Mouse (Mus musculus) gastrocnemius, postnatal 4 days (tissue): ENCODE measurements at regions not wholly inside any gene's neighbourhood (a gene's known extent, or its start where the extent isn't known, plus 50 kb on each side); places are given as distances from the start of the nearest gene placed in this dataset.

Experiments
- DNase-seq, 2 experiments: peaks; one replicate each; pipeline ENCODE4 v3.0.0; 2021 to 2022; ENCODE audit warnings: low spot score in 2 of 2, mixed read lengths in 2 of 2

- no peak for DNase-seq
These were observed 168.2 kb downstream of the Adra2a start for GRCm38 (mm10) chr19:54212169-54212568.

GRCm38 (mm10) chr19:54244176-54244575 is 200.2 kb downstream of the Adra2a start:
- DNase-seq = no peak

GRCm38 (mm10) chr19:54248256-54248936 is 204.4 kb downstream of the Adra2a start:
- peak in 1 of 2 experiments; percentile 18 for DNase-seq

GRCm38 (mm10) chr19:54252145-54252664 is 208.3 kb downstream of the Adra2a start:
- no peak for DNase-seq

GRCm38 (mm10) chr19:54257889-54258288 is 213.9 kb downstream of the Adra2a start:
- DNase-seq = no peak

GRCm38 (mm10) chr19:54259175-54259574 is 215.2 kb downstream of the Adra2a start:
- DNase-seq = no peak

GRCm38 (mm10) chr19:54277368-54277767 is 233.4 kb downstream of the Adra2a start:
- DNase-seq = no peak

- no peak for DNase-seq
These were observed 241.5 kb downstream of the Adra2a start for GRCm38 (mm10) chr19:54285481-54285880.

GRCm38 (mm10) chr19:54297663-54298388 is 253.9 kb downstream of the Adra2a start:
- no peak for DNase-seq

GRCm38 (mm10) chr19:54311289-54311688 is 267.3 kb downstream of the Adra2a start:
- no peak for DNase-seq

GRCm38 (mm10) chr19:54311723-54312122 is 267.8 kb downstream of the Adra2a start:
- DNase-seq = no peak

- DNase-seq = no peak
These were observed 279.3 kb downstream of the Adra2a start for GRCm38 (mm10) chr19:54323276-54323675.

- DNase-seq = no peak
These were observed 281.0 kb downstream of the Adra2a start for GRCm38 (mm10) chr19:54324991-54325390.

GRCm38 (mm10) chr19:54332140-54332539 is 288.2 kb downstream of the Adra2a start:
- no peak for DNase-seq

- no peak for DNase-seq
These were observed 296.9 kb downstream of the Adra2a start for GRCm38 (mm10) chr19:54340778-54341291.

- DNase-seq = no peak
These were observed 315.8 kb downstream of the Adra2a start for GRCm38 (mm10) chr19:54359731-54360130.

GRCm38 (mm10) chr19:54360660-54361059 is 316.7 kb downstream of the Adra2a start:
- no peak for DNase-seq

- no peak for DNase-seq
These were observed 341.1 kb downstream of the Adra2a start for GRCm38 (mm10) chr19:54385101-54385500.

GRCm38 (mm10) chr19:54391406-54391805 is 347.5 kb downstream of the Adra2a start:
- no peak for DNase-seq

- DNase-seq = no peak
These were observed 355.7 kb downstream of the Adra2a start for GRCm38 (mm10) chr19:54399651-54400050.

GRCm38 (mm10) chr19:54407904-54408303 is 364.0 kb downstream of the Adra2a start:
- no peak for DNase-seq

GRCm38 (mm10) chr19:54429062-54429461 is 385.1 kb downstream of the Adra2a start:
- DNase-seq = no peak
